Mouse (Mus musculus) 3134 (cell line): ENCODE data around the gene Prr12.

Experiments used
- DNase-seq: peaks from one replicate; pipeline ENCODE4 v3.0.0-alpha.2; 2011; ENCODE audit warnings: low spot score; ENCODE audit not compliant: insufficient read length; ENCODE audit errors: extremely low read depth

Gene Prr12

GRCm38 (mm10) chr7:45052181-45052861, 360 bp downstream of the Prr12 start:
- peak; percentile 67 for DNase-seq

- no peak for DNase-seq
Observed at GRCm38 (mm10) chr7:45051601-45051974, 1.1 kb downstream of the Prr12 start.

- no peak for DNase-seq
Observed at GRCm38 (mm10) chr7:45050945-45051600, 1.6 kb downstream of the Prr12 start.

- DNase-seq: no peak
Observed at GRCm38 (mm10) chr7:45048923-45049657, 3.6 kb downstream of the Prr12 start.

- no peak for DNase-seq
Observed at GRCm38 (mm10) chr7:45048001-45048890, 4.4 kb downstream of the Prr12 start.

GRCm38 (mm10) chr7:45047491-45047890, 5.2 kb downstream of the Prr12 start:
- DNase-seq: no peak

GRCm38 (mm10) chr7:45046853-45047350, 5.8 kb downstream of the Prr12 start:
- DNase-seq: no peak

GRCm38 (mm10) chr7:45045741-45046140, 6.9 kb downstream of the Prr12 start:
- DNase-seq: no peak

- no peak for DNase-seq
Observed at GRCm38 (mm10) chr7:45043307-45043706, 9.4 kb downstream of the Prr12 start.

GRCm38 (mm10) chr7:45040851-45041250, 11.8 kb downstream of the Prr12 start:
- no peak for DNase-seq

- DNase-seq: no peak
Observed at GRCm38 (mm10) chr7:45038411-45038810, 14.3 kb downstream of the Prr12 start.

GRCm38 (mm10) chr7:45037720-45038361, 14.8 kb downstream of the Prr12 start:
- no peak for DNase-seq

- no peak for DNase-seq
Observed at GRCm38 (mm10) chr7:45036702-45037101, 16.0 kb downstream of the Prr12 start.

- no peak for DNase-seq
Observed at GRCm38 (mm10) chr7:45035631-45036030, 17.1 kb downstream of the Prr12 start.

- DNase-seq: no peak
Observed at GRCm38 (mm10) chr7:45033722-45034359, 18.8 kb downstream of the Prr12 start.

- no peak for DNase-seq
Observed at GRCm38 (mm10) chr7:45030857-45031256, 21.8 kb downstream of the Prr12 start.

- no peak for DNase-seq
Observed at GRCm38 (mm10) chr7:45029995-45030394, 22.7 kb downstream of the Prr12 start.

GRCm38 (mm10) chr7:45028351-45028750, 24.3 kb downstream of the Prr12 start:
- DNase-seq: no peak

GRCm38 (mm10) chr7:45027761-45028160, 24.9 kb downstream of the Prr12 start:
- no peak for DNase-seq

GRCm38 (mm10) chr7:45026256-45026655, 26.4 kb downstream of the Prr12 start:
- no peak for DNase-seq
